Mouse (Mus musculus): ENCODE data around the gene Mvb12b. TPM values are rescaled to one million over a fixed set of nuclear protein-coding genes. Genes with fewer than 3 reads are reported as not detected.

Mvb12b gene
- polyA plus RNA-seq, 1 experiment from 2014 or later: 65.0 TPM

GRCm38 (mm10) chr2:33760571-33760991 lies 127.2 kb downstream of the Mvb12b start:
- no peak for ATAC-seq (ENCODE audit: low FRiP score)
- peak overlapping the region; percentile 75 for H3K27ac ChIP-seq
- H3K36me3 ChIP-seq: peaks cover 15% of the 10 kb centered on the region; the same call in 1 of the 2 replicates
- H3K4me1 ChIP-seq (replicated peaks): peaks cover 46% of the 10 kb centered on the region
- H3K4me3 ChIP-seq: no peak overlapping the region
- WGBS: 52% methylated on average over 13 of the region's 13 CpGs
- H3K9ac ChIP-seq: no peak overlapping the region
- no peaks in the 10 kb centered on the region for H3K27me3 ChIP-seq
- H3K4me2 ChIP-seq: no peak overlapping the region
- H3K9me3 ChIP-seq: no peaks in the 10 kb centered on the region

GRCm38 (mm10) chr2:33759447-33759846 lies 128.3 kb downstream of the Mvb12b start:
- Histone ChIP-seq H3K9ac (no peak overlapping the region), H3K27ac (peak overlapping the region; percentile 75)
- WGBS: 35% methylated on average over 10 of the region's 10 CpGs

GRCm38 (mm10) chr2:33755633-33756020 lies 132.1 kb downstream of the Mvb12b start:
- H3K4me3 ChIP-seq: no peak overlapping the region
- peaks cover 81% of the 10 kb centered on the region for H3K4me1 ChIP-seq (replicated peaks)
- ATAC-seq (ENCODE audit: low FRiP score): no peak
- no peak overlapping the region for H3K4me2 ChIP-seq
- no peaks in the 10 kb centered on the region for H3K9me3 ChIP-seq
- H3K27me3 ChIP-seq: no peaks in the 10 kb centered on the region
- H3K36me3 ChIP-seq: peaks cover 15% of the 10 kb centered on the region
- WGBS: 52% methylated on average over 6 of the region's 6 CpGs
- no peak overlapping the region for H3K9ac ChIP-seq
- H3K27ac ChIP-seq: peak overlapping the region; percentile 14; the same call in 1 of the 2 replicates

More at GRCm38 (mm10) chr2:33759447-33759846, 128.3 kb downstream of the Mvb12b start:
- Histone ChIP-seq H3K27me3 (no peaks in the 10 kb centered on the region), H3K4me2 (no peak overlapping the region), H3K4me3 (no peak overlapping the region), H3K9me3 (no peaks in the 10 kb centered on the region), H3K4me1 (replicated peaks) (peaks cover 58% of the 10 kb centered on the region), H3K36me3 (peaks cover 15% of the 10 kb centered on the region; the same call in 1 of the 2 replicates)
- ATAC-seq (ENCODE audit: low FRiP score): no peak

- no peaks in the 10 kb centered on the region for H3K9me3 ChIP-seq
- H3K4me1 ChIP-seq (replicated peaks): peaks cover 81% of the 10 kb centered on the region
- WGBS: 68% methylated on average over 7 of the region's 7 CpGs
These were observed 132.6 kb downstream of the Mvb12b start for GRCm38 (mm10) chr2:33754980-33755632.

GRCm38 (mm10) chr2:33754317-33754633 lies 133.5 kb downstream of the Mvb12b start:
- Histone ChIP-seq H3K4me3 (no peak overlapping the region), H3K27ac (peak overlapping the region; percentile 77), H3K27me3 (no peaks in the 10 kb centered on the region), H3K9ac (0 out of 2 replicates have a peak overlapping the region, but pooled peaks have one; percentile 39), H3K4me2 (no peak overlapping the region), H3K4me1 (replicated peaks) (peaks cover 74% of the 10 kb centered on the region), H3K9me3 (no peaks in the 10 kb centered on the region), H3K36me3 (peaks cover 29% of the 10 kb centered on the region)
- WGBS: 72% methylated on average over 3 of the region's 3 CpGs
- peak; percentile 25; the same call in 1 of the 2 replicates for ATAC-seq (ENCODE audit: low FRiP score)

More at GRCm38 (mm10) chr2:33754980-33755632, 132.6 kb downstream of the Mvb12b start:
- H3K4me3 ChIP-seq: no peak overlapping the region
- ATAC-seq (ENCODE audit: low FRiP score): no peak
- H3K27ac ChIP-seq: peak overlapping the region; percentile 77; the same call in 1 of the 2 replicates
- no peaks in the 10 kb centered on the region for H3K27me3 ChIP-seq
- H3K9ac ChIP-seq: no peak overlapping the region
- H3K36me3 ChIP-seq: peaks cover 20% of the 10 kb centered on the region
- H3K4me2 ChIP-seq: no peak overlapping the region

GRCm38 (mm10) chr2:33753630-33754316 lies 134.0 kb downstream of the Mvb12b start:
- Histone ChIP-seq H3K27me3 (no peaks in the 10 kb centered on the region), H3K4me1 (replicated peaks) (peaks cover 72% of the 10 kb centered on the region), H3K27ac (peak overlapping the region; percentile 77), H3K9me3 (no peaks in the 10 kb centered on the region), H3K4me3 (no peak overlapping the region), H3K4me2 (no peak overlapping the region), H3K9ac (0 out of 2 replicates have a peak overlapping the region, but pooled peaks have one; percentile 39), H3K36me3 (peaks cover 34% of the 10 kb centered on the region)
- ATAC-seq (ENCODE audit: low FRiP score): peak; percentile 57
- WGBS: 25% methylated on average over 15 of the region's 15 CpGs

- no peak overlapping the region for H3K4me2 ChIP-seq
- peaks cover 81% of the 10 kb centered on the region for H3K4me1 ChIP-seq (replicated peaks)
- peaks cover 32% of the 10 kb centered on the region for H3K36me3 ChIP-seq
- ATAC-seq (ENCODE audit: low FRiP score): no peak
- no peaks in the 10 kb centered on the region for H3K27me3 ChIP-seq
- 89% methylated on average over 7 of the region's 7 CpGs for WGBS
- no peak overlapping the region for H3K4me3 ChIP-seq
- no peak overlapping the region for H3K9ac ChIP-seq
- H3K9me3 ChIP-seq: no peaks in the 10 kb centered on the region
- peak overlapping the region; percentile 78; the same call in 1 of the 2 replicates for H3K27ac ChIP-seq
These were observed 137.1 kb downstream of the Mvb12b start for GRCm38 (mm10) chr2:33750611-33751010.

- Histone ChIP-seq H3K9ac (no peak overlapping the region), H3K4me2 (no peak overlapping the region), H3K9me3 (no peaks in the 10 kb centered on the region), H3K4me1 (replicated peaks) (peaks cover 39% of the 10 kb centered on the region), H3K27ac (peak overlapping the region; percentile 24; the same call in 1 of the 2 replicates), H3K27me3 (no peaks in the 10 kb centered on the region), H3K4me3 (no peak overlapping the region), H3K36me3 (peaks cover 46% of the 10 kb centered on the region)
- 8% methylated on average over 5 of the region's 5 CpGs for WGBS
- peak; percentile 41; the same call in 1 of the 2 replicates for ATAC-seq (ENCODE audit: low FRiP score)
These were observed 141.3 kb downstream of the Mvb12b start for GRCm38 (mm10) chr2:33746471-33746870.

GRCm38 (mm10) chr2:33745724-33746123 lies 142.0 kb downstream of the Mvb12b start:
- no peak for ATAC-seq (ENCODE audit: low FRiP score)
- Histone ChIP-seq H3K9ac (no peak overlapping the region), H3K27ac (no peak overlapping the region), H3K4me3 (no peak overlapping the region), H3K9me3 (no peaks in the 10 kb centered on the region), H3K4me1 (replicated peaks) (peaks cover 32% of the 10 kb centered on the region), H3K36me3 (peaks cover 45% of the 10 kb centered on the region), H3K27me3 (no peaks in the 10 kb centered on the region), H3K4me2 (no peak overlapping the region)
- 93% methylated on average over 5 of the region's 5 CpGs for WGBS

- H3K27me3 ChIP-seq: no peaks in the 10 kb centered on the region
- H3K4me2 ChIP-seq: no peak overlapping the region
- no peaks in the 10 kb centered on the region for H3K9me3 ChIP-seq
- peak overlapping the region; percentile 46; the same call in 1 of the 2 replicates for H3K27ac ChIP-seq
- 62% methylated on average over 3 of the region's 3 CpGs for WGBS
- H3K4me3 ChIP-seq: no peak overlapping the region
- H3K36me3 ChIP-seq: peaks cover 38% of the 10 kb centered on the region
- 0 out of 2 replicates have a peak, but pooled peaks have one; percentile 1 for ATAC-seq (ENCODE audit: low FRiP score)
- H3K4me1 ChIP-seq (replicated peaks): peaks cover 20% of the 10 kb centered on the region
- H3K9ac ChIP-seq: no peak overlapping the region
These were observed 150.6 kb downstream of the Mvb12b start for GRCm38 (mm10) chr2:33737128-33737527.

- Histone ChIP-seq H3K27ac (peak overlapping the region; percentile 46; the same call in 1 of the 2 replicates), H3K9ac (no peak overlapping the region), H3K4me2 (no peak overlapping the region), H3K27me3 (no peaks in the 10 kb centered on the region), H3K9me3 (no peaks in the 10 kb centered on the region), H3K4me1 (replicated peaks) (peaks cover 20% of the 10 kb centered on the region), H3K4me3 (no peak overlapping the region), H3K36me3 (peaks cover 42% of the 10 kb centered on the region)
- peak; percentile 22; the same call in 1 of the 2 replicates for ATAC-seq (ENCODE audit: low FRiP score)
- 5% methylated on average over 2 of the region's 2 CpGs for WGBS
These were observed 151.0 kb downstream of the Mvb12b start for GRCm38 (mm10) chr2:33736722-33737121.

GRCm38 (mm10) chr2:33734781-33735485 lies 152.8 kb downstream of the Mvb12b start:
- 0 out of 2 replicates have a peak, but pooled peaks have one; percentile 34 for ATAC-seq (ENCODE audit: low FRiP score)
- H3K4me3 ChIP-seq: no peak overlapping the region
- 40% methylated on average over 10 of the region's 10 CpGs for WGBS
- H3K36me3 ChIP-seq: peaks cover 46% of the 10 kb centered on the region
- H3K9ac ChIP-seq: no peak overlapping the region
- peaks cover 27% of the 10 kb centered on the region for H3K4me1 ChIP-seq (replicated peaks)
- no peaks in the 10 kb centered on the region for H3K27me3 ChIP-seq
- H3K4me2 ChIP-seq: no peak overlapping the region
- no peaks in the 10 kb centered on the region for H3K9me3 ChIP-seq
- H3K27ac ChIP-seq: no peak overlapping the region; the same call in 1 of the 2 replicates

All from hindbrain, embryonic 13.5 days (tissue).